Mouse (Mus musculus): Measurements from ENCODE around the gene Arhgap44.

- TF ChIP-seq POLR2A (IDR thresholded peaks at IDR 0.05; ENCODE audit: low read depth, low read length) (no peak), CTCF (IDR thresholded peaks at IDR 0.05; ENCODE audit: borderline replicate concordance, insufficient read depth, low read length) (no peak)
These were observed 107.2 kb downstream of the Arhgap44 start for GRCm38 (mm10) chr11:65055596-65055995.

Measured in embryonic fibroblast, embryonic 13.5 days (primary cell).